Mouse (Mus musculus) CD4-positive helper T cell, adult 2 months (primary cell): ENCODE measurements at regions not wholly inside any gene's neighbourhood (a gene's known extent, or its start where the extent isn't known, plus 50 kb on each side); places are given as distances from the start of the nearest gene placed in this dataset.

ENCODE experiments used
- DNase-seq: peaks from one replicate; pipeline ENCODE4 v3.0.0-alpha.2; 2012; ENCODE audit warnings: low read depth, missing footprints, low spot score

DNA sequence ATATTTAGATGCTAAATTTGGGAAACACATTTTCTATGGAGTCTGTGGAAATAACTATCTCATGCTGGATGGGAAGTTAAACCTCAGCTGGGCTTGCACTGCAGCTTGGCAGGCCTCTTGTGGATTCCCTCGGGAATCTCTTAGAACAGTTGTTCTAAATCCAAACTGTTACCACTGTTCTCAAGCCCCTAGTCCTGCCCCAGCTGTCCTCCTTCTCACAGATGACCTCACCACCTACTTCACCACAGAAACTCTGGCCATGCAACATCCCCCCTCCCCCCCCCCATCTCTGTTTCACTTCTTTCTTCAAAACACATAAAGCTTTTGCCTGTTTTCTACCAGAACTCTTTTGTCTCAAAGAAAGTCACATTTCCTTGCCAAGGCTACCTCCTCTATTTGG is 136.6 kb upstream of the Wdr44 start:
- no peak for DNase-seq

DNA sequence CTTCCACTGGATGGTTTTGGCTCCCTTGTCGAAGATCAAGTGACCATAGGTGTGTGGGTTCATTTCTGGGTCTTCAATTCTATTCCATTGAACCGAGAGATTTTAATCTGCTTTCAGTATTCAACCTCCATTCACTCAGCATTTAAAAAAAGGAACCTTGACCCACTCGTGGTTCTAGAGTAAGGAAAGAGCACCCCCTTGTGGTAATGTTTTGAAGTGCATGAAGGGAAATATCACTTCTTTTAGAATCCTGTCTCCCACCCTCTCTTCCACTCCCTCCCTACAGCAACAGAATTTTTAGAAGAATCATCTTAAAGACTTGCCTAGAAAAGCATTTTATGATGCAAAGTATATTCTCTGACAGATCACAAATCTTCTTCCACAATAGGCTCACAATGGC is 127.3 kb upstream of the Wdr44 start:
- DNase-seq: peak; percentile 3
